Mouse (Mus musculus): ENCODE results near the gene Fxyd5.

- no peak for TF ChIP-seq CTCF (IDR thresholded peaks at IDR 0.05; ENCODE audit: low read depth)
- TF ChIP-seq EP300 (IDR thresholded peaks at IDR 0.05; ENCODE audit: low read depth), result no peak
These were observed 28.0 kb upstream of the Fxyd5 start for GRCm38 (mm10) chr7:31070324-31070723.
